Mouse (Mus musculus) heart, embryonic 15.5 days (tissue): ENCODE measurements around the gene Dzank1. TPM values are rescaled to one million over a fixed set of nuclear protein-coding genes. Genes with fewer than 3 reads are reported as not detected.

Experiments used
- ATAC-seq: fragments of 200-750 bp; cut with Nextera tagmentation; replicated peaks from 2 replicates; pipeline ENCODE4 v1.8.0; 2017; ENCODE audit warnings: low read depth, moderate TSS enrichment; ENCODE audit not compliant: insufficient number of reproducible peaks, insufficient read depth, low FRiP score
- H3K27ac ChIP-seq: fragments of 300-500 bp; sonication (generic); 2 replicates; pipeline ENCODE4 v1.5.1; 2015; ENCODE audit warnings: mild to moderate bottlenecking, inconsistent platforms
- H3K27me3 ChIP-seq: fragments of 300-500 bp; sonication (generic); 2 replicates; pipeline ENCODE4 v1.6.1; 2015; ENCODE audit warnings: inconsistent platforms
- H3K36me3 ChIP-seq: fragments of 300-500 bp; sonication (generic); 2 replicates; pipeline ENCODE4 v1.6.1; 2015; ENCODE audit warnings: mild to moderate bottlenecking, inconsistent platforms
- H3K4me1 ChIP-seq: fragments of 300-500 bp; sonication (generic); replicated peaks from 2 replicates; pipeline ENCODE4 v1.6.1; 2015; ENCODE audit warnings: inconsistent platforms
- H3K4me2 ChIP-seq: fragments of 300-500 bp; sonication (generic); 2 replicates; pipeline ENCODE4 v1.6.1; 2015; ENCODE audit warnings: inconsistent platforms, mild to moderate bottlenecking, moderate library complexity
- H3K4me3 ChIP-seq: fragments of 300-500 bp; sonication (generic); 2 replicates; pipeline ENCODE4 v1.5.1; 2015; ENCODE audit warnings: mild to moderate bottlenecking, inconsistent platforms
- H3K9ac ChIP-seq: fragments of 300-500 bp; sonication (generic); 2 replicates; pipeline ENCODE4 v1.6.1; 2015; ENCODE audit warnings: mild to moderate bottlenecking, inconsistent platforms
- H3K9me3 ChIP-seq: fragments of 300-500 bp; sonication (generic); replicated peaks from 2 replicates; pipeline ENCODE4 v1.6.1; 2016; ENCODE audit warnings: inconsistent platforms
- WGBS: fragments of 180-500 bp; shearing (Covaris S2); methylation state at CpG from one replicate; pipeline ENCODE4 v1.1.7; 2015; ENCODE audit warnings: mixed read lengths; 5-methylcytosine and 5-hydroxymethylcytosine counted together
- polyA plus RNA-seq: library from polyadenylated mRNA; unstranded; fragments of >200 nt; fragmentation: Nextera tagmentation; extraction: Ambion mirVana; gene quantifications from 2 replicates; pipeline ENCODE4 v1.2.1, GENCODE M21; 2015

Gene Dzank1
- polyA plus RNA-seq, 1 experiment from 2014 or later = 0.66 TPM

DNA sequence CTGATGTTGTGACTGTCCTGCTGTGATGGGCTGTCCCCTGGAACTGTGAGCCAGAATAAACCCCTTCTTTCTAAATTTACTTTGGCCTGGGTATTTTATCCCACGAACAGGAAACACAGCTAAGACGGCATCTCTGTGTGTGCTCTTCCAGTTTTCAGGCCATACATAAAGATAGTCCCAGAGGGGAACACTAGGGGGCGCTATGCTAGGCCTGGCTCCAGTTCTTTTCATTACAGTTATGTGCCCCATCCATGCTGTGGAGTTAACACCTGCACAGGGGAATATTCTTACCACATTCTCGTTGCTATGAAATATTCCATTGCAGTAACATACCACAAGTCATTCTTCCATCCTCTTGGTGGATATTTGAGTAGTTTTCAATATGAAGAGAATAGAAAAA, 88.8 kb downstream of the Dzank1 start:
- ATAC-seq = no peak
- Histone ChIP-seq H3K36me3 (no peaks in the 10 kb centered on the region), H3K27ac (no peak overlapping the region), H3K4me2 (no peak overlapping the region), H3K27me3 (no peaks in the 10 kb centered on the region), H3K9ac (no peak overlapping the region), H3K9me3 (no peaks in the 10 kb centered on the region), H3K4me1 (no peaks in the 10 kb centered on the region), H3K4me3 (no peak overlapping the region)
- WGBS = 53% methylated on average over 4 of the region's 4 CpGs

GRCm38 (mm10) chr2:144435679-144436078, 91.5 kb downstream of the Dzank1 start:
- Histone ChIP-seq H3K27me3 (no peaks in the 10 kb centered on the region), H3K4me3 (no peak overlapping the region), H3K9ac (no peak overlapping the region), H3K36me3 (no peaks in the 10 kb centered on the region), H3K27ac (no peak overlapping the region), H3K9me3 (no peaks in the 10 kb centered on the region), H3K4me1 (no peaks in the 10 kb centered on the region), H3K4me2 (no peak overlapping the region)
- 76% methylated on average over 10 of the region's 10 CpGs for WGBS
- no peak for ATAC-seq

DNA sequence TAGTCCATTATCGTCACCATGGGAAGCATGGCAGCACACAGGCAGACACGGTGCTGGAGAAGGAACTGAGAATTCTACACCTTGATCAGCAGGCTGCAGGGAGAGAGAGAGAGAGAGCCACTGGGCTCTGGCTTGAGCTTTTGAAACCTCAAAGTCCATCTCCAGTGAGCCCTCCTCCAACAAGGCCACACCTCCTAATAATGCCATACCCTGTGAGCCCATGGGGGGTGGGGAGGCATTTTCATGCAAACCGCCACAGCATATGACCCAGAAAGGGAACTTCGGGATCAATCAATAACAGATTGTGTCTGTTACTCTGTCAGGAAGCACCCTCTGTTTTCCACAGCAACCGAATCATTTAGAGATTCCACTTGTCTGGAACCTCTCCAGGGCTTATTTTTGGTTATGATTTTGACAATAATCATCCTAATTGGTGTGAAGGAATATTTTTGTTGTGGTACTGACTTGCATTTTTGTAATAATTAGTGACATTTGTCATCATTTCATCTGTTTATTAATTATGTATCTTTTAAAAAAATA, 95.9 kb downstream of the Dzank1 start:
- WGBS = 70% methylated on average over 5 of the region's 5 CpGs
- H3K9me3 ChIP-seq = no peaks in the 10 kb centered on the region
- H3K27ac ChIP-seq = no peak overlapping the region
- no peak overlapping the region for H3K9ac ChIP-seq
- no peaks in the 10 kb centered on the region for H3K4me1 ChIP-seq
- H3K27me3 ChIP-seq = no peaks in the 10 kb centered on the region
- no peaks in the 10 kb centered on the region for H3K36me3 ChIP-seq
- H3K4me3 ChIP-seq = no peak overlapping the region
- H3K4me2 ChIP-seq = no peak overlapping the region
- no peak for ATAC-seq

- H3K4me3 ChIP-seq = no peak overlapping the region
- H3K4me1 ChIP-seq = no peaks in the 10 kb centered on the region
- H3K9ac ChIP-seq = no peak overlapping the region
- H3K36me3 ChIP-seq = no peaks in the 10 kb centered on the region
- no peak overlapping the region for H3K4me2 ChIP-seq
- no peaks in the 10 kb centered on the region for H3K27me3 ChIP-seq
- WGBS = 73% methylated on average over 7 of the region's 7 CpGs
- H3K27ac ChIP-seq = no peak overlapping the region
- ATAC-seq = no peak
- no peaks in the 10 kb centered on the region for H3K9me3 ChIP-seq
Measured at GRCm38 (mm10) chr2:144429171-144429570, 98.0 kb downstream of the Dzank1 start.

DNA sequence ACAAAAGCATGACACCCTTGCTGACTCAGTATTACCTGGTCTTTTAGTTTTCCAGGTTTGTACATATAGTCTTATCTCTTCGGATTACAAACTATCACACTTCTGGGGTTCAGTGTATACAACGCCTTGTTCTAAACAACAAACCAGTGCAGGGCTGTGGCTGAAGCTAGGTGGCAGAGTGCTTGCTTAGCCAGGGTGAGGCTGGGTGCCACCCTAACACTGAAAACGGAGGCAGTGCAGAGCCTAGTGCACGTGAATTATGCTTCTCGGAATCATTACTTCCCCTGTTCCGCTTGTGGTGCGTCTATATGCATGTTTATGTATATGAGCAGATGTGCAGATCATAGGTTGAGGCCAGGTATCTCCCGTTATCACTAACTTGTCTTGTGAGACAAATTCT, 98.6 kb downstream of the Dzank1 start:
- Histone ChIP-seq H3K4me2 (no peak overlapping the region), H3K4me3 (no peak overlapping the region), H3K4me1 (no peaks in the 10 kb centered on the region), H3K27me3 (no peaks in the 10 kb centered on the region), H3K36me3 (no peaks in the 10 kb centered on the region), H3K27ac (no peak overlapping the region), H3K9me3 (no peaks in the 10 kb centered on the region), H3K9ac (no peak overlapping the region)
- ATAC-seq = no peak
- 82% methylated on average over 8 of the region's 8 CpGs for WGBS

GRCm38 (mm10) chr2:144427852-144428251, 99.4 kb downstream of the Dzank1 start:
- H3K9ac ChIP-seq = no peak overlapping the region
- ATAC-seq = no peak
- no peak overlapping the region for H3K4me3 ChIP-seq
- no peak overlapping the region for H3K4me2 ChIP-seq
- no peaks in the 10 kb centered on the region for H3K27me3 ChIP-seq
- no peaks in the 10 kb centered on the region for H3K4me1 ChIP-seq
- H3K27ac ChIP-seq = no peak overlapping the region
- no peaks in the 10 kb centered on the region for H3K9me3 ChIP-seq
- 53% methylated on average over 5 of the region's 5 CpGs for WGBS
- no peaks in the 10 kb centered on the region for H3K36me3 ChIP-seq

DNA sequence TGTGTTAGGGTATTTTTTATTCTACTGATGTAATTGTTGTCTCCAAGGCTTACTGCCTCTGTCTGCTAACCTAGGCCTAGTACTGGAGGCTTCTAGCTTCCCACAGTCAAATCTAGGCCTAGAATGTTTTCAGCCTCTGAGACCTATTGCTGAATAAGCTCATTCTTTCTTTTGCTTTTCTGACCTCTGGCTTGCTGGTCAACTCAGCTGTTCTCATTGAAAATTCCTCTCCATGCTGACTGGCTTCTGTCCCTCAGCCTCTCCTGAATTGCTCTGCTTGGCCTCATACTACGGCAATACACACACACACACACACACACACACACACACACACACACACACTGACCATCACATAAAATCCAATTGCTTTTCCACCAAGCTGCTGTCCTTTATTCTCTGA, 101.5 kb downstream of the Dzank1 start:
- ATAC-seq = no peak
- 92% methylated on average over 1 of the region's 1 CpGs for WGBS
- H3K9ac ChIP-seq = no peak overlapping the region

GRCm38 (mm10) chr2:144422094-144422675, 105.0 kb downstream of the Dzank1 start:
- H3K9ac ChIP-seq = no peak overlapping the region
- H3K4me3 ChIP-seq = no peak overlapping the region
- H3K4me2 ChIP-seq = no peak overlapping the region
- no peaks in the 10 kb centered on the region for H3K4me1 ChIP-seq
- no peak for ATAC-seq
- no peaks in the 10 kb centered on the region for H3K36me3 ChIP-seq
- 70% methylated on average over 10 of the region's 10 CpGs for WGBS
- H3K27ac ChIP-seq = no peak overlapping the region
- no peaks in the 10 kb centered on the region for H3K27me3 ChIP-seq
- H3K9me3 ChIP-seq = no peaks in the 10 kb centered on the region

More for the DNA sequence above, 101.5 kb downstream of the Dzank1 start:
- H3K36me3 ChIP-seq = no peaks in the 10 kb centered on the region
- H3K27ac ChIP-seq = no peak overlapping the region
- no peak overlapping the region for H3K4me3 ChIP-seq
- no peak overlapping the region for H3K4me2 ChIP-seq
- H3K4me1 ChIP-seq = no peaks in the 10 kb centered on the region
- H3K9me3 ChIP-seq = no peaks in the 10 kb centered on the region
- no peaks in the 10 kb centered on the region for H3K27me3 ChIP-seq

Other genes with a start within 250 kb of the Dzank1 start
- gene Ovol2, start 195.3 kb downstream of the Dzank1 start, polyA plus RNA-seq = 0.08 and 0.18 TPM in 2 replicates
- 24.0 and 27.6 TPM in 2 replicates for gene Kat14, start 158.4 kb downstream of the Dzank1 start, polyA plus RNA-seq
- gene Pet117, start 158.4 kb downstream of the Dzank1 start, polyA plus RNA-seq = 1.7 and 3.2 TPM in 2 replicates
- gene Polr3f, start 304 bp upstream of the Dzank1 start, polyA plus RNA-seq = 17.6 and 17.8 TPM in 2 replicates
- 43.2 and 48.1 TPM in 2 replicates for gene Rbbp9, start 23.5 kb upstream of the Dzank1 start, polyA plus RNA-seq
- gene Sec23b, start 28.8 kb upstream of the Dzank1 start, polyA plus RNA-seq = 39.8 and 52.0 TPM in 2 replicates
- 40.8 and 59.0 TPM in 2 replicates for gene Smim26, start 66.6 kb upstream of the Dzank1 start, polyA plus RNA-seq
- 26.7 and 28.4 TPM in 2 replicates for gene Dtd1, start 72.5 kb upstream of the Dzank1 start, polyA plus RNA-seq